Mouse (Mus musculus): ENCODE data around the gene Parp4.

Parp4 gene

GRCm38 (mm10) chr14:56605136-56605535 lies 29.7 kb downstream of the Parp4 start:
- in situ Hi-C loops (cut with MboI; ENCODE audit: low sequenced_read_pairs) = no loop called here

GRCm38 (mm10) chr14:56613212-56613611 lies 37.8 kb downstream of the Parp4 start:
- in situ Hi-C loops (cut with MboI; ENCODE audit: low sequenced_read_pairs) = no loop called here

DNA sequence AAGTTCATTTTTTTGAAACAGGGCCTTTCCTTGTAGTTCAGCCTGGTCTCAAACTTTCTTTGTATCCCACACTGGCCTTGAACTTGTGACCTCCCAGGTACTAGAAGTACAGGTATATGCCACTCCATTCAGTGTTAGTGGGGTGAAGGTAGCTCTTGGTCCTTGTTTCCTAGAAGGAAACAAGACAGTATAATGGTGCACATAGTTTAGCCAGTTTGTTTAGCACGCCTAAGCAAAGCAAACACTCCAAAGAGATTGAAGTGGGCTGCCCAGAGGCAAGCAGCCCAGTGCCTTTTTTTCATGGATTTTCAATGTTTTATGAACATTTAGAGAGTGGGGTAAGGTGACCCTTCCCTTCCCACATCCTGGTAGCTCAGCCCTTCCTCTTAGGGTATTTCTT lies 42.1 kb downstream of the Parp4 start:
- in situ Hi-C loops (cut with MboI; ENCODE audit: low sequenced_read_pairs) = no loop called here

- in situ Hi-C loops (cut with MboI; ENCODE audit: low sequenced_read_pairs) = no loop called here
Observed at GRCm38 (mm10) chr14:56620425-56620824, 45.0 kb downstream of the Parp4 start.

GRCm38 (mm10) chr14:56626202-56626601 lies 50.8 kb downstream of the Parp4 start:
- in situ Hi-C loops (cut with MboI; ENCODE audit: low sequenced_read_pairs) = no loop called here

- in situ Hi-C loops (cut with MboI; ENCODE audit: low sequenced_read_pairs) = no loop called here
Observed at GRCm38 (mm10) chr14:56628336-56628735, 52.9 kb downstream of the Parp4 start.

DNA sequence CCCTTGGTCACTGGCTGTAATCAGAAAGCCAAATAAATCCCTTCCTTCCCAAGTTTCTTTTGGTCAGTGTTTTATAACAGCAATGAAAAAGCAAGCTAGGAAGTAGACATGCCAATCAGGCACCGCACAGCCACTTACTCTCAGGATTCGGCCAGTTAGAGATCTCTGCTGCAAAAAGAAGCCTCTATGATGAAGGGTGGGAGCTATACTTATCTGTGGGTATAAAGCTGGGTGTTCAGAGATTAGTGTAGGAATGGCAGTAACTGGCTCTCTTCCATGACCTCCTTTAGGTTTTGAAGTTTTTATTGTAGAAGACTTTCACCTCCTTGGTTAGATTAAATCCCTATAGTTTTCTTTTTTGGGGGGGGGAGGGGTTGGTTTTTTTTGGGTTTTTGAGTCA lies 55.7 kb downstream of the Parp4 start:
- in situ Hi-C loops (cut with MboI; ENCODE audit: low sequenced_read_pairs) = no loop called here

DNA sequence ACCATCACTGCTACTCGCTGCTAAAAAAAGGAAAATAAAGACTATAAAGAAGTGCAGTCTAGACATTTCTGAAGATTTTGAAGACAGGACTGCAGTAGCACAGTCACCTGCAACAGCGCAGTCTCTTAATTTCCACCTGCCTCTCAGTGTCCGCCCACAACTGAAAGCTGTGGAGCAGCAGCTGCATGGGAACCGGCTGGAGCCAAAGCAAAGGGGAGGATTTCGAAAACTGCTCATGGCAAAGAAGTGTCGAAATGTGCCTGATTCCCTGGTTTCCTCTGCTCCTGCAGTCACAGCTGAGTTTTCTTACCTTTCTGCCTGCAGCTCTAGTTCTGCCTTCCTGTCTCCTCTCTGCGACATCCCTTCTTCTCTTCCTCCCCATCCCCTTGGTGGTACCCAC lies 71.8 kb downstream of the Parp4 start:
- in situ Hi-C loops (cut with MboI; ENCODE audit: low sequenced_read_pairs) = no loop called here

DNA sequence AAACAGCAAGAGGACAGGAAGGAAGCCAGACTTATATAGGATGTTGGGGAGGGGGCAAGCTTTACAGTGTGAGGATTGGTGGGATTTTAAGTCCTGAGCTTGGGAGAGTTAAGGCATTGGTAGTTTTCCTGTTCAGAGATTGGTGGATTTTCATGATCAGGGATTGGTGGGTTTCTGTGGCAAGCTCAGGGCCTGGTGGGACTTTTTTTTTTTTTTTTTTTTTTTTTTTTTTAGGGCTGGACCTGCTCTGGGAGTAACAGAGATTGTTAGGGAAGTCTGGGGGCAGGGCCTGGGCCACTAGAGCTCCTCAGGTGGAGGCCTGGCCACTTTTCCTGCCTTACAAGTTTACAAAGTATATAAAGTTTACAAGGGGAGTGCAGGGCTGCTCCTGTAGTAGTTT lies 74.0 kb downstream of the Parp4 start:
- in situ Hi-C loops (cut with MboI; ENCODE audit: low sequenced_read_pairs) = no loop called here

GRCm38 (mm10) chr14:56665651-56666050 lies 90.2 kb downstream of the Parp4 start:
- in situ Hi-C loops (cut with MboI; ENCODE audit: low sequenced_read_pairs) = no loop called here

GRCm38 (mm10) chr14:56666909-56667308 lies 91.5 kb downstream of the Parp4 start:
- in situ Hi-C loops (cut with MboI; ENCODE audit: low sequenced_read_pairs) = no loop called here

- in situ Hi-C loops (cut with MboI; ENCODE audit: low sequenced_read_pairs) = no loop called here
Observed at GRCm38 (mm10) chr14:56667969-56668802, 92.8 kb downstream of the Parp4 start, which contains the start of gene Mphosph8. Gene Mphosph8, plus strand, starts transcription at chr14:56668248.

DNA sequence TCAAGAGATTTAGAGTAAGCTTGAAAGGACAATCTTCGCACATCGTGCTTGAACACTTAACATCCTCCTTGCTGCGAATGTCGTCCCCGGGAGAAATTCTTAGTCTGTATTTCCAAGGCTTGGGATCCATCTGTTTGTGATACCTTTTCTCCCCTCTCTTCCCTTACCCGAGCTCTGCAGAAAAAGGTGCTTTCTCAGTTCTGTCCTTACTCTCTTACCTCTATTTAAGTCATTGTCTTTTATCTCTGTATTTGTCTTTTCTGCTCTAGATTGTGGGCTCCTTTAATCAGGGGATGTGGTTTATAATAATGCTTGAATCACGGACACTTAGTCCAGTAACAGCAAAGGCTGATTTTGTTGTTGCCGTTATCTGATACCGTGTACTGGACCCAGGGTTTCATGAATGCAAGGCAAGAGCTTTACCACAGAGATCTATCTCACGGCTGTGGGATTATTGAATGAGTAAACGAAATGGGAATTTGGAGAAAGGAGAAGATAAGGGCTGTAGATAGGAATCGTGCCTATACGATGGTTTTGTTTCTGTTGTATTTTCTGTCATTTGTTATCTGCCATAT lies 93.7 kb downstream of the Parp4 start:
- in situ Hi-C loops (cut with MboI; ENCODE audit: low sequenced_read_pairs) = no loop called here

GRCm38 (mm10) chr14:56685426-56685825 lies 110.0 kb downstream of the Parp4 start:
- in situ Hi-C loops (cut with MboI; ENCODE audit: low sequenced_read_pairs) = no loop called here

- in situ Hi-C loops (cut with MboI; ENCODE audit: low sequenced_read_pairs) = no loop called here
Observed at GRCm38 (mm10) chr14:56689116-56689515, 113.7 kb downstream of the Parp4 start.

DNA sequence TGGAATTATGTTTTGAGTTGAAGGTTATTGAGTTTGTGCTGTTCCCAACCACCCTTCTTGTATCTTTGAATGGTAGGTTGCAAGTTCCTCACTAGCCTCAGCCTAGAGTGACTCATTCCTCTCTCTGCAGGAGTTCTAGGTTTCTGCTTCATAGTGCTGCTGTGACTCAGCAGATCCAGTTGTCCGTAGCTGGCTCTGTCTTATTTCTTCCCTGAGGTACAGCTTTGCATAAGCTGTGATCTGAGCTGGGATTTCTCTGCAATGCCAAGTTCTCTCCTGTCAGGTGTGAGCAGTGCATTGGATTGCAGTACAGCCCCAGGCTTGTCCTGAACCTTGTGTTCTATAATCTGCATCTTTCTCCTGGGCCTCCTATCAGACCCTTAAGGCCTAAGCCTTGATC lies 114.3 kb downstream of the Parp4 start:
- in situ Hi-C loops (cut with MboI; ENCODE audit: low sequenced_read_pairs) = no loop called here

DNA sequence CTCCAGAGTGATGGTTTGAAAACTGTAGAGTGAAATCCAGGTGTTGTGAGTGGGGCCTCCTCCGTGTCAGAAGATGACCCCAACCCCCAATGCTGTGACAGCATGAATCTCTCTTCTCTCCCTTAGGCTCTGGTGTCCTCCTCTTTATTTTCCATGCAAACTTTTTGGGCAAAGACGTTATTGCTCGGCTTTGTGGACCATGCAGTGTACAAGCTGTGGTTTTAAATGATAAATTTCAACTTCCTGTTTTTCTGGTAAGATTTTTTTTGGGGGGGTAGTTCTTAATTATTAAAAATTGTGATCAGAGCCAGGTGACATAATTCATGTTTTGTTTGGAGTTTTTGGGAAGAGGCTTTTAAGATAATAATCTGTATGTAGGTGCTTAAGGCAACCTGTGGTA lies 120.1 kb downstream of the Parp4 start:
- in situ Hi-C loops (cut with MboI; ENCODE audit: low sequenced_read_pairs) = no loop called here

DNA sequence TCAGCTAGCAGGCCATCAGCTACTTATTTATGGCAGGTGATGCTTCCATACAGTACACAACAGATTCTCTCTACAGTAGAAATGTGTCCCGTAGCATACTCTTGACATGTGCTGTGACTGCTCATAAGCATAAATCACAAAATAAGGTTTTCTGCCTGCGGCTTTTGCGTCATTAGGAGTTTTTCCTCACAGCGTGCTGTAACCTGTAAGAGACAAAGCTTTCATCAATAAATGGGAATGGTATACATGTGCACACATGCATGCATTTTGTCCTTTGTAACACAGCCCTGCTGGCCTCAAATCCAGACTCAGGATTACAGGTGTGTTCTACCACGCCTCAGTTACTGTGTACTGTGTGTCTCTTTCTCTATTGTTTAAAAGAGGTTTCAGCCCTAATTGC lies 122.4 kb downstream of the Parp4 start:
- in situ Hi-C loops (cut with MboI; ENCODE audit: low sequenced_read_pairs) = no loop called here

GRCm38 (mm10) chr14:56702644-56703043 lies 127.2 kb downstream of the Parp4 start:
- in situ Hi-C loops (cut with MboI; ENCODE audit: low sequenced_read_pairs) = no loop called here

DNA sequence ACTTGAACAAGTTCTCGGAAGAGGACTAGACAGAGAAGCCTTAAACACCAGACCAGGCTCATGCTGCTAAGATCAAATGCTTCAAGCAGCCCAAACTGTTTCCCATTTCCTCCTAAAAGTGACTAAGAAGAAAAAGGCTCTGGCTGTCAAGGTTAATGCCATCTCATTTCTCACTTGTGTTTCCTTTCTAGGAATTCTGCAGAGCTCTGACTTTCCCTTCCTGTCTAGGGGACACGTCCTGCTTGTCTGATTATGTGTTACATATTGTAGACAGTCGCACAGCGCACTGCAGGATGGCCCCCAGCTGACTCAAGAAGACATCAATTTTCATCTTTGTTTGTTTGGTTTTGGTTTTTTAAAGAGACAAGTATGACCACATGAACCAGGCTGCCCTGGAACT lies 130.3 kb downstream of the Parp4 start:
- in situ Hi-C loops (cut with MboI; ENCODE audit: low sequenced_read_pairs) = no loop called here
